Mouse (Mus musculus) brain, embryonic 14.5 days (tissue): Measurements from ENCODE around the gene Ccna1.

Source experiments
- CTCF ChIP-seq: fragments of 200-500 bp; IDR thresholded peaks from 2 replicates; pipeline ENCODE4 v1.5.1; 2012; ENCODE audit warnings: inconsistent platforms, mild to moderate bottlenecking, moderate library complexity, borderline replicate concordance; ENCODE audit not compliant: insufficient read depth, insufficient read length; ENCODE audit errors: extremely low read depth
- POLR2A ChIP-seq: fragments of 200-500 bp; IDR thresholded peaks from 2 replicates; pipeline ENCODE4 v1.6.1; 2012; ENCODE audit warnings: mild to moderate bottlenecking, inconsistent platforms, borderline replicate concordance; ENCODE audit not compliant: poor library complexity, insufficient read depth, insufficient read length, severe bottlenecking; ENCODE audit errors: extremely low read depth

DNA sequence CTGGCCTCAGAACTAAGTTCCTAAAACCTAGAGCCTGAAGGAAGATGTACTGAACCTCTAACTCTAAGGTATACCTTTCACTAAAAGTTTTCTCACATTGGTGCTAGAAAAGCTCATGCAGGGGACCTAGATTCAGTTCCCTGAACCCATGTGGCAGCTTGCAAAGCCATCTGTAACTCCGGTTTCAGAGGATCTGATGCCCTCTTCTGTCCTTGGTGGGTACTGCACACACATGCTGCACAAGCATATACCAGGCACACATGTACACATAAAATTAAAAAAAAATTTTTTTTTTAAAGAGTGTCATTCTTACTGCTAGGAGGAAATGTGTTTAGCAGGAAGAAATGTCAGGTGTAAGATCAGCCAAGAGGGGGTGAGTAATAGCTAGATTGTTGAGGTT is 33.1 kb downstream of the Ccna1 start:
- TF ChIP-seq CTCF = no peak
- TF ChIP-seq POLR2A = no peak
